Mouse (Mus musculus) right cerebral cortex, adult 18-20 months (tissue): ENCODE data around the gene Ip6k2.
A peak's percentile ranks its signal among the peaks of the same experiment; 100 is the strongest.

Experiments used
- DNase-seq: peaks from one replicate; pipeline ENCODE4 v3.0.0; 2022; ENCODE audit warnings: mixed read lengths

The Ip6k2 gene

GRCm38 (mm10) chr9:108782836-108783547 is 604 bp upstream of the Ip6k2 start:
- DNase-seq: no peak

- no peak for DNase-seq
Observed at GRCm38 (mm10) chr9:108785416-108785815, 1.8 kb downstream of the Ip6k2 start.

DNA sequence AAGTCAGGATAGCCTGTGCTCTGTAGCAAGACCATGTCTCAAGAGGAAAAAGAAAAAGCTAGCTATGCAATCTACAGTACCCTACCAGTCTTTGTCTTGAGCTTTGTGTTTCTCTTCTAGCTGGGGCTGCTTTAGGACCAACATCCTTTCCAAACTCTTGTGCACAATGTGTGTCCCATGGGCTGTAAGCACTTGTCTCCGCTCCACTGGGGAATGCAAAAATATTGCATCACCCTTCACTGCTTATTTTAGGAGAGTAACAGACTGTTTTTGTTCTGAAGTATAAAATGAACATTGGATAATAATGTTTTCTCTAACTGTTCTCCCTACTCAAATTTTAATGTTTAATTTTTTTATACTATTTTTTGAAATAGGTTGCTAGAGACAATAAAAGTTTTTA is 2.9 kb downstream of the Ip6k2 start:
- DNase-seq: no peak

DNA sequence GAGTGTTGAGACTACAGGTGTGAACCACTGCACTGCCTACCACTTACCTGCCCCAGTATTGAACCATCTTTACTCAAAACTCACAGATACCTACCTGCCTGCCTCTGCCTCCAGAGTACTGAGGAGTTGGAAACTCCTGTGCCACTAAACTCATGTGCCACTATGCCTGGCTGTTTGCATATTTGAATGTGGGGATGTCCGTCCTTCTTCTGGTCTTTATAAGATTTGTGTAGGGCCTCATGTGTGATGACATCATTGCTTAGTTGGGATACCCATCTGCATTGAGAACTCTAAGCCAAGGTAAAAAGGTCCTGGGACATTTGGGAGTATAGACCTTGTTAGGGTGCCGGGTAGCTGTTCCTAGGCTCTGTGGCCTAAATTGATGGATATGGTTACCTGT is 3.5 kb downstream of the Ip6k2 start:
- DNase-seq: no peak

DNA sequence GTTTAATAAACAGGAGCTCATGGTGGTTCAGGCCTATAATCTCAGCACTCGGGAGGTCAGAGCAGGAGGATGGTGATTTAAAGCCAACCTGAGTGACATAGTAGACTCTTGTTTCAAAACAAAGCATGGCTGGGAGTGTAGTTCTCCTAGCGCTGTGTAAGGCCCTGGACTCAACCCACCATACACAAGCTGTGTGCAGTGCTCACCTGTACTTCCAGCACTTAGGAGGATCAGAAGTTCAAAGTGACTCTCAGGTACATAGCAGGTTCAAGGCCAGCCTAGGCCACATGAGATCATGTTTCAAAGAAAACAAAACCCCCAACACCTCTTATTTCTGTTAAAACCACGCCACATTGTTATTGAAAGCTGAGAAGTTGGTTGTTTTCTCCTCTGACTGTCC is 5.1 kb downstream of the Ip6k2 start:
- DNase-seq: no peak

DNA sequence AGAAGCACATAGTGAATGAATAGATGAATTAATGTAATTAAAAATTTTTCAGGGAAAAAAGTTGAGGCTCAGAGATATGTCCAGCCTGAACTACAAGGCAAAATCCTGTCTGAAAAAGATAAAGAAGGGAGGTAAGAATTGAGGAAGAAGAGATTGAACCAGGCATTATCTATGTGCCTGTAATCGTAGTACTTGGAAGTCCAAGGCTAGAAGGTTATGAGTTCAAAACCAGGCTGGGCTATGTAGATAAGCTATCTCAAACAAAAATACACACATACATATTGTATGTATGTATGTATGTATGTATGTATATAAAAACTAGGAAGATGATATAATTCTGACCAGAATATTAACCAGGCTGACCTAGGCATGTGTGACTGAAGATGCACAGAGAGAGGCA is 8.7 kb downstream of the Ip6k2 start:
- no peak for DNase-seq

DNA sequence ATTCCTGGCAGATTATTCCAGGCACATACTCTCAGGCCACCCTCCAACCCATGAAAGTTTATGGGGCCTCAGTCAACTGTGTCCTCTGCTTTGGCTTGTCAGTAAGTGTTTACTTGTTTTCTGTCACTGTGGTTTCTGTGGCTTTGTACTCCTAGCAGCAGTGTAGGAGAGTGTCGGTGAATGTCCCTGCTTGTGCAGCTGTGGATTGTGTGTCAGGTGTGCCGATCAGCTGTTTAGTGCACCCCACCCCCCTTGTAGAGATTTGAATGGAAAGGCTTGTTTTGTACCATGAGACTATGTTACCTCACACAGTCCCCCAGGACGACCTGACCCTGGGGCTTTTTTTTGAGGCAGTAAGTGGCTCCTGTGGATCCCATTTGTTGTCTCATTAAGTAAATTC is 9.1 kb downstream of the Ip6k2 start:
- DNase-seq: no peak

- no peak for DNase-seq
Observed at GRCm38 (mm10) chr9:108795281-108795680, 11.7 kb downstream of the Ip6k2 start.

- DNase-seq: no peak
Observed at GRCm38 (mm10) chr9:108795762-108796161, 12.2 kb downstream of the Ip6k2 start.

- peak; percentile 63 for DNase-seq
Observed at GRCm38 (mm10) chr9:108796351-108796981, 12.9 kb downstream of the Ip6k2 start.

- DNase-seq: no peak
Observed at GRCm38 (mm10) chr9:108797477-108797876, 13.9 kb downstream of the Ip6k2 start.

- no peak for DNase-seq
Observed at GRCm38 (mm10) chr9:108798508-108799075, 15.0 kb downstream of the Ip6k2 start.

DNA sequence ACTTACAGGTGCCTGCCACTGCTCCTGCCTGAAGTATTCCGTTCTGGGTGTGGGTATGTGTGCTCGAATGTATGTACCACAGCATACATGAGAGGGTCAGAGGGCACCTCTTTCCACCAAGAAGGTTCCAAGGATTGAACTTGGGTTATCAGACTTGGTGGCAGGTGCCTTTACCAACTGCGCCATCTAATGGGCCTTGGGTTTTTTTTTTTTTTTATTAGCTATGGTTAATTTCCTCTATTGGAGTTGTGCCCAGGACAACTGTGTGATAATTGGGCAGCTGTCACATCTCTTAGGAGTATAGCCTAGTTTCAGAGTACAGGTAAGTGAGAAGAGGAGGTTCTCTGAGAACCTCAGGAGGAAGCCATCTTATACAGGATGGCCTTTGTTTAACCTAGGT is 16.0 kb downstream of the Ip6k2 start:
- no peak for DNase-seq

- DNase-seq: no peak
Observed at GRCm38 (mm10) chr9:108805768-108806167, 22.2 kb downstream of the Ip6k2 start.

GRCm38 (mm10) chr9:108806379-108806778 is 22.8 kb downstream of the Ip6k2 start:
- no peak for DNase-seq

GRCm38 (mm10) chr9:108806831-108807230 is 23.2 kb downstream of the Ip6k2 start:
- DNase-seq: no peak

GRCm38 (mm10) chr9:108807674-108808073 is 24.1 kb downstream of the Ip6k2 start:
- DNase-seq: no peak

GRCm38 (mm10) chr9:108808163-108808665 is 24.6 kb downstream of the Ip6k2 start, which contains the start of gene Nckipsd:
Gene Nckipsd (plus strand): TSS chr9:108808368.
- DNase-seq: peak; percentile 93

GRCm38 (mm10) chr9:108809188-108809587 is 25.6 kb downstream of the Ip6k2 start:
- DNase-seq: no peak

- DNase-seq: no peak
Observed at GRCm38 (mm10) chr9:108809723-108810122, 26.1 kb downstream of the Ip6k2 start.

DNA sequence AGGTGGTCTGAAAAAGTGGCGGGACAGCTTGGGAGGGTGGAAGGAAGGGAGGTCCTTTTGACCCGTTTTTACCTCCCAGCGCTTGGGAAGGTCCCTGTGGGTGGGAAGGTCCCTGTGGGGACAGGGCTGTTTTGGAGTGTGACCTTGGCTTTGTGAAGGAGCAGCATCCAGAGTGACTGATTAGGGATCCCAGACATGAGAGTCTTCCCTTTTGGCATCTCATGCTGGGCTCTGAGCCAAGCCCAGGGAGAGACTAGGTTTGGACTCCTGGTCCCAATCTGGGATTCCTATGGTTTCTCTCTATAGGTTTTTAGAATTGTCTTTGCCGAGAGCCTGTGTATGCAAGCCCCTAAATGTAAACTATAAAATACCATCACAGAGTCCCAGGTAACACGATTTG is 26.9 kb downstream of the Ip6k2 start:
- DNase-seq: no peak

DNA sequence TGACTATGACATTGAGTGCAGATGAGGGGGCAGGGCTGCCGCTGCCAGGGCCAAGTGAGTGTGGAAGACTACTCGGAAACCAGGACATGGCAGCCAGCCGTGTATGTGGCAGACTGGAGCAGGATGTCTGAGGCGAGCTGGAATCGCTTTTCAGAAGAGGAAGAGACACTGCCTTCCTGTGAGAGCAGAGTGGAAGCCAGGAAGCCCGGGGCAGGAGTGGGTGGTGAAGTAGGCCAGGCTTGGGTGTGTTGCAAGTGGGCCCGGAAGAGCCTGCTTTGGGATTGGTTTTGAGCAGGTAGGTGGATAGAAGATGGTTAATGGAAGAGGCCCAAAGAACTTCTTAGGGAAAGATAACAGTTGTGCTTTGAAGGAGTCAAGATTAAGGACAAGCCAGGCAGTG is 32.0 kb downstream of the Ip6k2 start:
- DNase-seq: peak; percentile 63

- no peak for DNase-seq
Observed at GRCm38 (mm10) chr9:108819495-108819894, 35.9 kb downstream of the Ip6k2 start.

- DNase-seq: no peak
Observed at GRCm38 (mm10) chr9:108820077-108820476, 36.5 kb downstream of the Ip6k2 start.
